Mouse (Mus musculus): ENCODE measurements around the gene Kcnip4.

Gene Kcnip4

GRCm38 (mm10) chr5:48544784-48545734 is 979.6 kb downstream of the Kcnip4 start:
- no peak for DNase-seq

DNA sequence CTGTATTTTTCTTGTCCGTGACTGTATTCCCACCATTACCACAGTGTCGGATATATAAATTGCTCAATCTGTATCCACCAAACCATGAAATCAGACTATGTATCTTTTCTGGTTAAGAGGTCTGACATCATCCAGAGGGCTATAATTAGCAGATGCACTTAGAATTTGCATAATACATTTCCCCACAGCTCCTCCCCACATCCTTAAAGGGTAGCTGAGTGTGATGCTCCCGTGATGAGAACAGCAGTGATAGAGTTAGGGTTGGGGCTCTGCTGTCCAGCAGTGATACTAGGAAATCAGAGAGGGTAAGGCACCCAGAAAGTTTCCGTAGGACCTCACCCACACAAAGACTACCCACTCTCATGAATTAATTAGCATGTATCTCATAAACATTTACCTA is 1006.7 kb downstream of the Kcnip4 start:
- no peak for DNase-seq

GRCm38 (mm10) chr5:48513354-48513753 is 1011.4 kb downstream of the Kcnip4 start:
- no peak for DNase-seq

GRCm38 (mm10) chr5:48511357-48511756 is 1013.4 kb downstream of the Kcnip4 start:
- DNase-seq: no peak

DNA sequence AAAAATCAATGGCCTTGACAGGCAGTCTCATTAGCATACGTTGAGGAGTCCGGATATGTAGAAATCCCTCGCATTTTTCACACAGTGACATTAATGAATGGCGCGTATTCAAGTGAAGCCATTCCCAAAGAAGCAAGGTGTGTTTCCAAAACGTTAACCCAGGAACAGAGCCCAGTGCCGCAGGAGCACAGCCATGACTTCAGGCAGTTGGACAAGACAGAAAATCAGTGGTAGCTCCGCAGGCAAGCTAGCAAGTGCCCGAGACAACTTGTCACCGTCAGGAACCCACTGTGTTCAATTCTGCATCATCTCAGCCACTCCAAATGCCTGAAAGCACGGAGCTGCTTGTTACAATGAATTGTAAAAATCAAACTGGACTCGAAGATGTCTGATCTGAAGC is 1014.5 kb downstream of the Kcnip4 start:
- no peak for DNase-seq

DNA sequence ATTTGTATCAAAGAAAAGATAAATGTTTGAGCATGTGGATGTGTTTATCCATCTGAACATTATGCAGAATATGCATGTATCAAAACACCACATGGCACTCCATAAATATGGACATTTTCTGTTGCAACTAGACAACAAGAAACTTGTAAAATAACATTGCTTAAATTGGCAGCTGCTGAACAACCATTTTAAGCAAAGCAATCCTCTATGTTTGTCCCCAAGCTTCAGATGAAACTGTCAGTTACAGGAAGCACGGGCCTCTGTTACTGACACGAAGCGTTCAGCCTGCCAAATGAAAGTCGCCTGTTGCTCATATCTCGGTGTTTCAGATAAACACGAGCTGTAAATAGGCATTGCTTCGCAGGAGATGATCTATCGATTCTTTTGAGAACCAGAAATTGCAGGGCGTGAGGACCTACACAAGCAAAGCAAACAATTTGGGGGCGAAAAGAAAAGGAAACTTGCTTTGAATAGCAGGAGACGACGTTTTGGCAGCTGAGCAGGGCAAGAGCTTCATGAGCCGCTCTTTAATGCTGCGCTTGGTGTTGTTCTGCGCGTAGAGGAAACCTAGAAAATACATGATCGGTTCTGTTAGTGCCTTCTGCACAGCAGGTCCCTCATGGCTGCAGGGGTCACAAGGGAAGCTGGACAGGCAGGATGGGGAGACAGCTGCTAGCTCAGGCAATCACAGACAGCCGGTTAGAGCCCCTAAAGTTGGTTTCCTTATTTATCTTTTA is 1015.3 kb downstream of the Kcnip4 start:
- DNase-seq: no peak

DNA sequence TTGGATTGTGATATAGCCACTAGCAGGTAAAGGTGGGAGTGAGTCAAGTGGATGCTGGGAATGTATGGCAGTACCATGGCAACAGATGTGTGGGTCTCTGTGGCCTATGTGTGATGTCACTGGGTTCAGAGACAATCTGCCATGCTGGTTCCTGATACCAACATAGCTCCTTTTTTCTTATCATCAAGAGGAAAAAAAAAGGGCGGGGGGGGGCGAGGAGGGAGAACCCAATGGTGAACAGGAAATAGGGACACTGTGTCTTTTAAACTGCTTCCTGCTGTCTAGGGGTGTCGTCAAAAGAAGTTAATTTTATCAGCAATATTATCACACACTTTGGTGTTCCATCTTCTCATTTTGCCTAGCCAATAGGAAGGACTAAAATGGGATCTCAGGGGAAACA is 1021.6 kb downstream of the Kcnip4 start:
- no peak for DNase-seq

GRCm38 (mm10) chr5:48502442-48502841 is 1022.3 kb downstream of the Kcnip4 start:
- DNase-seq: no peak

DNA sequence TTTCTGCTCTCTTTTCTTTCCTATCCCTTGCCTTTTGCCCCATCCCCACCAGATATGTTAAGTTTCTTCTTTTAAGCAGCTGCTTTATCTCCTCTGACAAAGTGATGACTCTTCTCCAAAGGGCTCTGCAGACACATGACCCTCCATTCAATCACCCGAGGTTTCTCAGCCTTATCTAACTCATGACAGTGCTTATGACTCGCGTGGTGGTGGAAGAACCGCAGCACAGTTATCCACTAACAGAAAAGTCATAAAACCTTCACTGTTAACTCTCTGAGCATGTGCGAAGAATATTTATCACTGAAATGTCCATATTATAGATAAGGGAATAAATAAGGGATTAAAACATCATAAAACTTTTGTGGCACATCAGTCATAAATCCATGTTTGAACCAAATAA is 1024.5 kb downstream of the Kcnip4 start:
- no peak for DNase-seq

- no peak for DNase-seq
These were observed 1033.7 kb downstream of the Kcnip4 start for GRCm38 (mm10) chr5:48490864-48491477.

GRCm38 (mm10) chr5:48489549-48490288 is 1035.0 kb downstream of the Kcnip4 start:
- no peak for DNase-seq

DNA sequence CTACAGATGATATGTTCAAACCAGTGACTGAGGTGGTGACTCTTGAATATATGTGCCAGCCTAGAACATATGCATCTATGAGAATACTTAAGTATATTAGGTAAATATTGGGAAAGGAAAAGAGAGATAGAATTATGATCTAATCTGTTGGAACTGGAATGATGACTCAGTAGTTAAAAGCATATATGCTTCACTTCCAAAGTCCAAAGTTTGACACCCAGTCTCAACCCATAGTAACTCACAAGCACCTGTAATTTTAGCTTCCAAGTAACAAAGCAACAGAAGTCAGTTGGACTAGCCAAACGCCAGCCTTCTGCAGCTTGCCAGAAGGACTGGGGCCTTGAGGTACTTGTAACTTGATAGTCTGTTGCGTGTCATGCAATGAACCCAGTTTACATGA is 1041.6 kb downstream of the Kcnip4 start:
- no peak for DNase-seq

- no peak for DNase-seq
These were observed 1064.5 kb downstream of the Kcnip4 start for GRCm38 (mm10) chr5:48460221-48460620.

DNA sequence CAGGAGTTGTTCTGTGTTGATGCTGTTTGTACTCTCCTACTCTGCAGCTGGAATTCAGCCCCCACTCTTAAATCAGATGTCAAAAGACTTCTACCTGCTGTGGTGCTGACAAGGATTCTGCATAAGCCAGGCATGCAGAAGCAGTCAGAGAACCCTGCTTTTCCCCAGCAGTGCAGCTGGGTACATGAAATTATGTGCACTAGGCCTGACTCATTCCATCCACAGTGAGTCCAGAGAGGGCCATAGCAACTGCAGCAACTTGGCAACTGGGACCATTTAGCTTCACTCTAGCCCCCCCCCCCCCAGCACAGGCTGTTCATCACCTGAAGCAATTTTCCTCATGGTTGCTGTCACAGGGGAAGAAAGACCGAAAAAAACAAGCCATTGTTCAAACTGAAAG is 1075.8 kb downstream of the Kcnip4 start:
- no peak for DNase-seq

- no peak for DNase-seq
These were observed 1094.2 kb downstream of the Kcnip4 start for GRCm38 (mm10) chr5:48430459-48430858.

- DNase-seq: no peak
These were observed 1102.8 kb downstream of the Kcnip4 start for GRCm38 (mm10) chr5:48421957-48422356.

DNA sequence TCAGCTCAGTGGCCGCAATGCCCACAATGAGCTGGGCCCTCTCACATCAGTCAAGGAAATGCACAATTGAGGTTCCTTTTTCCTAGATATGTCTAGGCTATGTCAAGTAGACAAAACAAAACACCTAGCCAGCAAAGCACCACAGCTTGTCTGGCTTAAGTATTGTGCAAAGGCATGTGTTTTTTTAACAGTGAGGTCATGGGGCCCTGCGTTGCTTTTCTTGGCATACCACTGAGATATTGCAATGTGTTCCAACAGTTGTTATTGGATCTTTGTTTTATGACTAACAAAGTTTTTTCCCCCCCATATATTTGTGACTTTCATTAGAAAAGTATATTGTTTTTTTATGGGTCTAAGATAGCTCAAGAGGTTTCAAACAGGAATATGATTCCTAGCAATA is 1105.0 kb downstream of the Kcnip4 start:
- DNase-seq: no peak

DNA sequence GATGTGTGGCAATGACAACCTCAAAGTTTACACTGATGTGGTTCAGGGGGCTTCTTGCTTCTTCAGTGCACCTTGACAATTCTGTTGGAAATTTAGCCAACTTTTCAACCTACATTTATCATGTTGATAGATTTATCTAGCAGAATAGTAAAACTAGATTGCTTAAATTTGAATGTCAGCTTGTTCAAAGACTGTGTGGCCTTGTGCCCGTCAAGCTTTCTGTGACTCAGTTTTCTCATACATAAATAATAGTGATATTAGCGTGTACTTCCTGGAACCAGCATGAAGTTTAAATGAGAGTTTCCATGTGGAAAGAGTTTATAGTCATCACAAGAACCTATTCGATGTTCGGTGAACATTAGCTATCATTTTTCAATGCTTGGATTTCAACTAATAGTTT is 1112.4 kb downstream of the Kcnip4 start:
- no peak for DNase-seq

- no peak for DNase-seq
These were observed 1113.2 kb downstream of the Kcnip4 start for GRCm38 (mm10) chr5:48411462-48411861.

DNA sequence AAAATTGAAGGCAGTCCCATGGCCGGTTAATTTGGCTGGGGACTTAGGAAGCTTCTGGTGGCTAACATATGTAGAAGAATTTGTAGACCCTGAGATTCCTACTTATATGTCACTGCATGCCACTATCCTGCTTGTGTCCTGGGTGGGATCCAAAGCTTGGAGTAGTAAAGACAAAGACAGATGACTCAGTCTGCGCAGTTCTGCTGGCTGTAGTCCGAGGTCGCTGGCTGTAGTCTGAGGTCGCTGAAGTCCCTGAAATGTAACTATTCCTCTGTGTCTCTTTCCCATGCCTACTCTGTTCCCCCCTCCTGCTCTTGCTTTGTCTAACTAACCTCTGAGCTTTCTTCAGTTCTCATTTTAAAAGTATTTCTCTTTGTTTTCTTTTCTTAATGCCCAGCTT is 1114.4 kb downstream of the Kcnip4 start:
- no peak for DNase-seq

GRCm38 (mm10) chr5:48408276-48408675 is 1116.4 kb downstream of the Kcnip4 start:
- no peak for DNase-seq

DNA sequence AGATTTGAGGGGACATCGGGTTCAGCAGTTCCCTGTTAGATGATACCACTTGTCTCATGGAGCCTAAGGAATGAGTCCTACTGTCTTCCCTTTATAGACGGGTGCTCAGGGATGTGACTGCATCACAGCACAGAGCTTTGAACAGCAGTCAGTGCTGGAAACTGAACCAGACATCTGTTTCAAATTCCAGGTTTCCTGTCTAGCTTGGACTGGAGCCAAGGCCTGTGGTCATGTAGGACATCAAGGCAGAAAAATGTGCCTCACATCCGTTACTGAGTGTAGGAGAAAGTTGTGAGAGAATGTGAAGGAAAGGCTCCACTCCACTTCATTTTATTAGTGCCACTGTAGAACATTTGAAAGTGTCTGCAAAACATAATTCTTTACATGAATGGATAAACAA is 1122.2 kb downstream of the Kcnip4 start:
- DNase-seq: no peak

Data from thymus, postnatal 25 days (tissue).